Mouse (Mus musculus) bone marrow macrophage, adult 2 months (primary cell): ENCODE measurements around the gene Meox1.

Experiments used
- CTCF ChIP-seq: IDR thresholded peaks from 2 replicates; pipeline ENCODE4 v1.5.1; 2012; ENCODE audit warnings: low read depth, mild to moderate bottlenecking, low read length, moderate library complexity
- POLR2A ChIP-seq: IDR thresholded peaks from 2 replicates; pipeline ENCODE4 v1.6.1; 2012; ENCODE audit warnings: mild to moderate bottlenecking, low read depth, low read length, borderline replicate concordance

GRCm38 (mm10) chr11:101924441-101924976, 30.3 kb upstream of the Meox1 start:
- no peak for TF ChIP-seq POLR2A
- no peak for TF ChIP-seq CTCF
